ENCODE assay signal across 9 mouse cellular contexts in the genomic region with DNA sequence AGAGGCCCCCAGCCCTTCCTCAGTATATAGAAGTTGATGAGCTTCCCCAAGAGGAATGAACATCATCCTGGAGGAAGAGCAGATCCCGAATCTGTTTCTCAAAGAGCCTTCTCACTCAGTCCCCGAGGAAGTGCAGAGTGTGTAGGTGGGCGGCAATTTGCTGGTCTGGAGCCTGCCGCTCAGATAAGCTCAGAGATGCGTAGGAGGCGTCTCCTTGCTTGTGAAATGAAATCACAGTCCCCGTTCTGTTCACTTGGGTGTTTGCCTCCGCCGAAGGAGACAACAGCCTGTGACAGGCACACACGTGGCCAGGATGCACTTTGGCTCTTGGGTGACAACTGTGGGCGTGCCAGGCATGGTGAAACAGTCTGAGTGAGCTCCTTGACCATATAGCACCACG.
A peak's percentile ranks its signal among the peaks of the same experiment; 100 is the strongest.
DNase-seq lines count a peak whose midpoint lies in the region; ATAC-seq lines count a peak whose summit lies in the region.
"Had no signal": no experiment of that assay in that cellular context is flagged by ENCODE, and none has a peak within 500 bp of the region (broad histone marks: within the 10 kb centered on the region; RNA-seq: fewer than 3 reads in every experiment).

No protein-coding gene starts in this region.

- DNase-seq in layer of hippocampus, adult 11-12 months (ENCODE audit: low spot score): peak; percentile 85
- no peak for DNase-seq in layer of hippocampus, adult 9-10 months (ENCODE audit: low spot score)
- peak; percentile 67 to 80 for DNase-seq in frontal cortex, postnatal 14 days (ENCODE audit: low spot score in 2 of 2)
- peak; percentile 80 to 88 for DNase-seq in left cerebral cortex, adult 18-20 months (ENCODE audit: low spot score in 2 of 2)
- DNase-seq in right cerebral cortex, postnatal 25 days: peak; percentile 84
- DNase-seq in embryo, embryonic 10 days (ENCODE audit: low spot score): no peak
- DNase-seq: cerebellum, postnatal 10 days; heart, adult 11 months had no signal

- ATAC-seq in erythroid progenitor cell, adult 5-6 weeks (replicated peaks; ENCODE audit: low FRiP score, poor library complexity, severe bottlenecking): no peak

Comparison
In these comparisons a context has a peak if more than half of its experiments do, and no peak if none do; other contexts are left out.
1. DNase-seq: peak in layer of hippocampus, adult 11-12 months (single experiment), frontal cortex, postnatal 14 days (2 of 2), left cerebral cortex, adult 18-20 months (2 of 2) and right cerebral cortex, postnatal 25 days (single experiment); none in layer of hippocampus, adult 9-10 months (single experiment) and embryo, embryonic 10 days (single experiment).